Mouse (Mus musculus) T-cell, adult 2 months (primary cell): ENCODE results near the gene Art2b.
"Not testable (repeated sequence)": the region's sequence is repeated elsewhere in the genome, so short reads cannot be mapped to it uniquely, and the experiment has no call there.

Experiments used
- DNase-seq: peaks from one replicate; pipeline ENCODE4 v3.0.0; 2022; ENCODE audit warnings: low spot score

Gene Art2b

GRCm38 (mm10) chr7:101585408-101585807, at the start of gene Art2b:
Art2b (minus strand) TSS chr7:101585600.
- peak; percentile 38 for DNase-seq

GRCm38 (mm10) chr7:101634513-101634912, 49.1 kb upstream of the Art2b start:
- DNase-seq = peak; percentile 68

GRCm38 (mm10) chr7:101633629-101634177, 48.3 kb upstream of the Art2b start:
- no peak for DNase-seq

- no peak for DNase-seq
Measured at GRCm38 (mm10) chr7:101628481-101628880, 43.1 kb upstream of the Art2b start.

GRCm38 (mm10) chr7:101627166-101627565, 41.8 kb upstream of the Art2b start:
- not testable (repeated sequence) for DNase-seq

GRCm38 (mm10) chr7:101624283-101624682, 38.9 kb upstream of the Art2b start:
- no peak for DNase-seq

GRCm38 (mm10) chr7:101621861-101622260, 36.5 kb upstream of the Art2b start:
- not testable (repeated sequence) for DNase-seq

GRCm38 (mm10) chr7:101620373-101620772, 35.0 kb upstream of the Art2b start:
- peak; percentile 52 for DNase-seq

GRCm38 (mm10) chr7:101618273-101618672, 32.9 kb upstream of the Art2b start:
- DNase-seq = no peak

GRCm38 (mm10) chr7:101617438-101618165, 32.2 kb upstream of the Art2b start:
- DNase-seq = peak; percentile 45

GRCm38 (mm10) chr7:101616136-101616835, 30.9 kb upstream of the Art2b start:
- no peak for DNase-seq

- DNase-seq = no peak
Measured at GRCm38 (mm10) chr7:101615406-101615805, 30.0 kb upstream of the Art2b start.

- not testable (repeated sequence) for DNase-seq
Measured at GRCm38 (mm10) chr7:101612786-101613527, 27.6 kb upstream of the Art2b start.

GRCm38 (mm10) chr7:101607845-101608244, 22.4 kb upstream of the Art2b start:
- DNase-seq = no peak

- DNase-seq = peak; percentile 63
Measured at GRCm38 (mm10) chr7:101600406-101600805, 15.0 kb upstream of the Art2b start.

GRCm38 (mm10) chr7:101598482-101598881, 13.1 kb upstream of the Art2b start:
- no peak for DNase-seq

GRCm38 (mm10) chr7:101594969-101595368, 9.6 kb upstream of the Art2b start:
- DNase-seq = peak; percentile 21

- not testable (repeated sequence) for DNase-seq
Measured at GRCm38 (mm10) chr7:101584271-101584670, 1.1 kb downstream of the Art2b start.

- DNase-seq = no peak
Measured at GRCm38 (mm10) chr7:101582012-101582411, 3.4 kb downstream of the Art2b start.

GRCm38 (mm10) chr7:101580863-101581262, 4.5 kb downstream of the Art2b start:
- peak; percentile 91 for DNase-seq

- no peak for DNase-seq
Measured at GRCm38 (mm10) chr7:101574413-101574812, 11.0 kb downstream of the Art2b start.

- DNase-seq = not testable (repeated sequence)
Measured at GRCm38 (mm10) chr7:101573636-101574035, 11.8 kb downstream of the Art2b start.
